Mouse (Mus musculus) C2C12 (cell line): ENCODE measurements around the gene Kif6. TPM values are rescaled to one million over a fixed set of nuclear protein-coding genes. Genes with fewer than 3 reads are reported as not detected.

Source experiments
- H3K27me3 ChIP-seq: one replicate; pipeline ENCODE4 v1.6.1; 2011; ENCODE audit not compliant: control insufficient read depth, insufficient read depth, insufficient read length
- H3K36me3 ChIP-seq: one replicate; pipeline ENCODE4 v1.6.1; 2011; ENCODE audit not compliant: control insufficient read depth, insufficient read depth
- H3K4me3 ChIP-seq: one replicate; pipeline ENCODE4 v1.5.1; 2011; ENCODE audit warnings: mild to moderate bottlenecking, control low read depth; ENCODE audit not compliant: poor library complexity, insufficient read depth, severe bottlenecking
- H3K79me2 ChIP-seq: one replicate; pipeline ENCODE4 v1.6.1; 2011; ENCODE audit not compliant: control insufficient read depth, insufficient read depth
- H3K79me3 ChIP-seq: one replicate; pipeline ENCODE4 v1.6.1; 2011; ENCODE audit warnings: low read depth, control low read depth
- H3ac ChIP-seq: one replicate; pipeline ENCODE3; 2011; ENCODE audit warnings: low read depth; ENCODE audit not compliant: control insufficient read depth, insufficient read length
- CEBPB ChIP-seq: IDR thresholded peaks from one replicate; pipeline ENCODE4 v1.6.1; 2011; ENCODE audit warnings: low read depth, mild to moderate bottlenecking, control low read depth, moderate library complexity
- CTCF ChIP-seq: IDR thresholded peaks from one replicate; pipeline ENCODE4 v1.5.1; 2011; ENCODE audit not compliant: control insufficient read depth, insufficient read depth, insufficient read length
- FOSL1 ChIP-seq: IDR thresholded peaks from one replicate; pipeline ENCODE4 v1.8.0; 2011; ENCODE audit warnings: mild to moderate bottlenecking, low read length; ENCODE audit not compliant: poor library complexity, insufficient read depth, severe bottlenecking
- MAX ChIP-seq: IDR thresholded peaks from one replicate; pipeline ENCODE4 v1.6.1; 2011; ENCODE audit warnings: mild to moderate bottlenecking, control low read depth
- MYOD1 ChIP-seq: IDR thresholded peaks from one replicate; pipeline ENCODE4 v1.6.1; 2011; ENCODE audit warnings: low read depth; ENCODE audit not compliant: control insufficient read depth, insufficient read length
- MYOG ChIP-seq: IDR thresholded peaks from one replicate; pipeline ENCODE4 v1.6.1; 2011; ENCODE audit not compliant: control insufficient read depth, insufficient read length; ENCODE audit errors: extremely low read depth
- USF1 ChIP-seq: IDR thresholded peaks from one replicate; pipeline ENCODE4 v1.6.1; 2011; ENCODE audit warnings: low read depth, mild to moderate bottlenecking, control low read depth, moderate library complexity
- polyA plus RNA-seq: library from polyadenylated mRNA; unstranded; fragments of >200 nt; fragmentation: generic; extraction: Trizol; gene quantifications from one replicate; pipeline ENCODE4 v1.2.1, GENCODE M21; 2012; ENCODE audit warnings: missing spikeins

The Kif6 gene
- polyA plus RNA-seq, 1 experiment: 0.27 TPM

DNA sequence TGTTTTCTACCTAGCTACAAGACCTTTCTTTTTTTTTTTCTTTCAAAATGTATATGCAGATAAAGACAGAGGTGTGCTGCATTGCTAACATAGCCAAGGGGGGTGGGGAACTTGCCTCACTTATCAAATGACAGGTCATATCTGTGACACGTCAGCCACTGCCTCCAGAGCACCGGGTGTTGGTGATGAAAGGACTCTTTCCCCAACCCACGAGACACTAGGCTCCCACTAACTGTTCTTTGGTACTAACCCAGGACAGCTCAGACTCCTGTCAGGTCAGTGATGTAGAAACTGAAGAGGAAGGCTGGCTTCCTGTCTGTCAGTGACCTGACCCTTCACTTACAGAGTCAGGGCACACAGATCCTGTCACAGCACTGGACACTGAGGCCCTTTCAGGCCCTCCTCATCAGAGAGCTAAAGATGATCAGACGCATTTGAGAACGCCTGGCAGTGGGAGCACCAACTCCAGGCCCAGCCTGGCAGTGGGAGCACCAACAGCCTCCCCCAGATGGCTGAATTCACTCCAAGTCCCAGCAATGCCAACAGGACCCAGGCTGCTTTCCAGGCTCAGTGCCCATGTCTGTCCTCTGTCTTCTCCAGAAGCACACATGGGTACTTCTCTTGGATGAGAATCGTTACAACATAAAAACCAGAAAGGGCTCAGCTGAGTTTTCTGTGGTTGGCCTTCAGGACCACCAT, 209.4 kb downstream of the Kif6 start:
- no peaks in the 10 kb centered on the region for H3K79me3 ChIP-seq
- H3K27me3 ChIP-seq: no peaks in the 10 kb centered on the region
- H3K36me3 ChIP-seq: no peaks in the 10 kb centered on the region
- H3K4me3 ChIP-seq: no peak overlapping the region
- no peak for TF ChIP-seq CEBPB
- TF ChIP-seq USF1: no peak
- TF ChIP-seq FOSL1: no peak
- no peak for TF ChIP-seq CTCF
- TF ChIP-seq MYOD1: no peak
- no peak for TF ChIP-seq MAX
- TF ChIP-seq MYOG: no peak
- no peak overlapping the region for H3ac ChIP-seq
- no peaks in the 10 kb centered on the region for H3K79me2 ChIP-seq

DNA sequence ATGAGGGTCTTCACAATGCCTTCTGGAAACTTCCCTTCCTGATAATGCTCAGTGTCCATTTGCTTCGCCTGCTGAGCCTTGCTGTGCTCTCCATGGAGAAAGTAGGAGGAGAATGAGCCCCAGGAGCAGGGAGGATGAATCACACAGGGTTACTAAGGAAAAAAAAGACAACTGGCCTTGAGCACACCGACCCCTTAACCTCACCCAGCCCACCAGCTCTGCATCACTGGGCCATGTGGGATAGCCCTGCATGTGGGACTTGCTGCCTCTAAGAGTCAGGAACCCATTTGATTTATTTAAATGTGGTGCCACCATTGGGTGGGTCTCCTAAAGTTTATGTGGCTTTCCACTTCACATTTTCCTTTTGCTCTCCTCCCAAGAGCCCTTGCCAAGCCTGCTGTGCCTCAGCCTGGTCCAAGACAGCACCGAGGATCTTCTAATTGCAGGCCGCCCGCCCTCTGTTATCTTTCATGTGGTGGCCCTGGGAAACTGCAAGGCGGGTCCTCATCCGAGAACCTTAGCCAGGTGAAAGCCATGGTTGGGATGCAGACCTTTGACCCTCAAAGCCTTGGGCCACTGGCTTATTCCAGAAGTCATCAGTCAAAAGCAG, 210.0 kb downstream of the Kif6 start:
- Histone ChIP-seq H3K4me3 (no peak overlapping the region), H3K27me3 (no peaks in the 10 kb centered on the region), H3K79me2 (no peaks in the 10 kb centered on the region), H3ac (no peak overlapping the region), H3K79me3 (no peaks in the 10 kb centered on the region), H3K36me3 (no peaks in the 10 kb centered on the region)
- TF ChIP-seq FOSL1: no peak
- TF ChIP-seq MYOG: no peak
- no peak for TF ChIP-seq MAX
- no peak for TF ChIP-seq MYOD1
- no peak for TF ChIP-seq CEBPB
- no peak for TF ChIP-seq USF1
- TF ChIP-seq CTCF: no peak

DNA sequence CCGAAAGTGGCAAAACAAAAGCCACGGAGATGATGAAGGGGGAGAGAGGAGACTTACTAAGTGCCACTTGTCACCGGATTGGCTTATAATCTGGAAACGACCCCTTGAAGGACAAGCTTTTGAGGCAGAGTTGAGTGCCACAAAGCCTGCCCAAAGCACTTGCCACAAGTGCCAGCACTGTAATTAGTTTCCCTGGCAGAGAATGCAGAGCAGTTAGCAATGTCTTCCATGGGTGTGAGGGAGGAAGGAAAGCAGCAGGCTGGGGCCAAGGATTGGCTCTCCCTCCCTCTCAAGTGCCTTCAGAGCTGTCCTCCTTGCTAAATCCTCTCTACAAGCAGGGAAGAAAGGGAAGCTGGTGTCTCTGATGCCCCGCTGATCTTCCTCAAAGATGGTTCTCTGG, 210.9 kb downstream of the Kif6 start:
- H3K4me3 ChIP-seq: no peak overlapping the region
- H3K36me3 ChIP-seq: no peaks in the 10 kb centered on the region
- TF ChIP-seq FOSL1: no peak
- no peak for TF ChIP-seq CTCF
- no peak for TF ChIP-seq MYOG
- no peak for TF ChIP-seq MYOD1
- no peak for TF ChIP-seq MAX
- no peak for TF ChIP-seq CEBPB
- no peak for TF ChIP-seq USF1
- H3K79me3 ChIP-seq: no peaks in the 10 kb centered on the region
- no peaks in the 10 kb centered on the region for H3K79me2 ChIP-seq
- H3K27me3 ChIP-seq: no peaks in the 10 kb centered on the region
- H3ac ChIP-seq: no peak overlapping the region

DNA sequence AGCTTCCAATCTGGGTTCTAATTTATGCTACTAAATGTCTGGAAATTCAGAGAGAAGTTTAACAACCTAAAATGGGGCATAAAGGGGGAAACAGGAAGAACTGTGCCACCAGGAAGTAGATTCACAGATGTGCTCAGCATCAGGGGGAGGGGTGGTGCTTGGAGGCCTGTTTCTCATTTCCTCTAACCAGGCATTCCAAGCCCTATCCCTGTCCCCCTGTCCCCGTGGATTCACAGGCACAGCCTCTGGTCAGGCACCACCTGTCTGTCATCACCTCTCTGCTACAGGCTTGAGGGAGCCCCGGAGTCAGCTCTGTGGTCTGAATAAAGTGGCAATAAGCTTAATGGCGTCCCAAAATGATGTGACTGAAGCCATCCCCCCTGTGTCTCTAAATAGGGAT, 216.8 kb downstream of the Kif6 start:
- Histone ChIP-seq H3K36me3 (no peaks in the 10 kb centered on the region), H3K4me3 (no peak overlapping the region), H3ac (no peak overlapping the region), H3K79me3 (no peaks in the 10 kb centered on the region), H3K27me3 (no peaks in the 10 kb centered on the region), H3K79me2 (no peaks in the 10 kb centered on the region)
- TF ChIP-seq CTCF (no peak), FOSL1 (no peak), MAX (no peak), USF1 (no peak), MYOD1 (no peak), CEBPB (no peak), MYOG (no peak)

DNA sequence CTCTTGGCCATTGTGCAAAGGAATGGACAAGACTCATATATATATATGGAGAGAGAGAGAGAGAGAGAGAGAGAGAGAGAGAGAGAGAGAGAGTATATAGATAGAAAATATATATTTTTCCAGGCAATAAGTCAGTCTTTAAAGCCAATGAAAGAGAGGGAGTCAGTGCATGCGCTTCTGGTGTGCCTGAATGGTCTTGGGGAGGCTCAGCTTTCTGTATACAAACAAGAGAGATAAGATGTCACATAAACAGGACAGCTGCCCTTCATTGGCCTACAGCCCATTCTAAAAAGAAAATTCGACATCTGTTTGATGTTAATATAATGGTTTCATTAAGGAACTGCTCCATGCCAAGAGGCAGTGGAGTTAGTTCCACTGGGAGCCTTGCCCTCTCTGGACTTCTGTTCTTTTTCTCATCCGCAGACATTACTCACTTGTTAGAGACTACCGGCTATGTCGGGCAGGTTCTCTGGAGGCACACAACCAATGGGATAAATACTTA, 219.2 kb downstream of the Kif6 start:
- Histone ChIP-seq H3K79me2 (no peaks in the 10 kb centered on the region), H3K36me3 (no peaks in the 10 kb centered on the region), H3K27me3 (no peaks in the 10 kb centered on the region), H3K79me3 (no peaks in the 10 kb centered on the region), H3K4me3 (no peak overlapping the region), H3ac (no peak overlapping the region)
- TF ChIP-seq MAX (no peak), MYOD1 (no peak), USF1 (no peak), CTCF (no peak), MYOG (no peak), CEBPB (no peak), FOSL1 (no peak)
